Mouse (Mus musculus): ENCODE measurements around the gene Slc39a11. TPM values are rescaled to one million over a fixed set of nuclear protein-coding genes. Genes with fewer than 3 reads are reported as not detected.

Slc39a11 gene
- total RNA-seq, 4 experiments from 2014 or later, result 2.1 to 2.6 (median 2.2) TPM

GRCm38 (mm10) chr11:113512976-113513375, 136.9 kb downstream of the Slc39a11 start:
- no peak for DNase-seq (ENCODE audit: low spot score in 2 of 2)

GRCm38 (mm10) chr11:113512150-113512549, 137.7 kb downstream of the Slc39a11 start:
- no peak for DNase-seq (ENCODE audit: low spot score in 2 of 2)

- DNase-seq (ENCODE audit: low spot score in 2 of 2), result no peak
These were observed 138.8 kb downstream of the Slc39a11 start for GRCm38 (mm10) chr11:113510969-113511625.

GRCm38 (mm10) chr11:113510249-113510648, 139.6 kb downstream of the Slc39a11 start:
- DNase-seq (ENCODE audit: low spot score in 2 of 2), result no peak

GRCm38 (mm10) chr11:113507716-113508480, 142.0 kb downstream of the Slc39a11 start:
- DNase-seq (ENCODE audit: low spot score in 2 of 2), result no peak

- no peak for DNase-seq (ENCODE audit: low spot score in 2 of 2)
These were observed 144.2 kb downstream of the Slc39a11 start for GRCm38 (mm10) chr11:113505551-113506160.

- no peak for DNase-seq (ENCODE audit: low spot score in 2 of 2)
These were observed 145.3 kb downstream of the Slc39a11 start for GRCm38 (mm10) chr11:113504459-113505062.

GRCm38 (mm10) chr11:113502968-113503367, 146.9 kb downstream of the Slc39a11 start:
- no peak for DNase-seq (ENCODE audit: low spot score in 2 of 2)

- DNase-seq (ENCODE audit: low spot score in 2 of 2), result no peak
These were observed 149.1 kb downstream of the Slc39a11 start for GRCm38 (mm10) chr11:113500631-113501305.

GRCm38 (mm10) chr11:113498889-113499288, 151.0 kb downstream of the Slc39a11 start:
- no peak for DNase-seq (ENCODE audit: low spot score in 2 of 2)

- no peak for DNase-seq (ENCODE audit: low spot score in 2 of 2)
These were observed 155.8 kb downstream of the Slc39a11 start for GRCm38 (mm10) chr11:113494021-113494546.

- no peak for DNase-seq (ENCODE audit: low spot score in 2 of 2)
These were observed 159.1 kb downstream of the Slc39a11 start for GRCm38 (mm10) chr11:113490530-113491520.

GRCm38 (mm10) chr11:113487603-113488335, 162.1 kb downstream of the Slc39a11 start:
- no peak for DNase-seq (ENCODE audit: low spot score in 2 of 2)

- DNase-seq (ENCODE audit: low spot score in 2 of 2), result no peak
These were observed 165.8 kb downstream of the Slc39a11 start for GRCm38 (mm10) chr11:113484037-113484436.

- no peak for DNase-seq (ENCODE audit: low spot score in 2 of 2)
These were observed 172.3 kb downstream of the Slc39a11 start for GRCm38 (mm10) chr11:113477550-113477949.

- DNase-seq (ENCODE audit: low spot score in 2 of 2), result no peak
These were observed 173.2 kb downstream of the Slc39a11 start for GRCm38 (mm10) chr11:113476720-113477119.

- DNase-seq (ENCODE audit: low spot score in 2 of 2), result no peak
These were observed 174.4 kb downstream of the Slc39a11 start for GRCm38 (mm10) chr11:113475491-113475890.

GRCm38 (mm10) chr11:113473998-113474534, 175.8 kb downstream of the Slc39a11 start:
- DNase-seq (ENCODE audit: low spot score in 2 of 2), result no peak

GRCm38 (mm10) chr11:113471936-113472335, 177.9 kb downstream of the Slc39a11 start:
- no peak for DNase-seq (ENCODE audit: low spot score in 2 of 2)
